Mouse (Mus musculus): ENCODE measurements around the gene Mogs.

GRCm38 (mm10) chr6:83145209-83145608 is 29.9 kb downstream of the Mogs start:
- TF ChIP-seq CTCF (IDR thresholded peaks at IDR 0.05; ENCODE audit: low read depth): no peak
- TF ChIP-seq EP300 (IDR thresholded peaks at IDR 0.05; ENCODE audit: low read depth): no peak

All from liver, postnatal 0 days (tissue).